Mouse (Mus musculus) heart, adult 2 months (tissue): ENCODE measurements at regions not wholly inside any gene's neighbourhood (a gene's known extent, or its start where the extent isn't known, plus 50 kb on each side); places are given as distances from the start of the nearest gene placed in this dataset.

ENCODE experiments used
- DNase-seq, 2 experiments: peaks; one replicate each; pipeline ENCODE4 v3.0.0; 2021
- H3K27ac ChIP-seq: fragments of 200-600 bp; 2 replicates; pipeline ENCODE4 v1.8.1; 2022
- H3K27me3 ChIP-seq: fragments of 200-500 bp; 2 replicates; pipeline ENCODE4 v1.6.1; 2012; ENCODE audit warnings: mild to moderate bottlenecking, low read length, inconsistent platforms, mixed read lengths; ENCODE audit not compliant: control insufficient read depth, insufficient read depth
- H3K36me3 ChIP-seq: fragments of 200-500 bp; 2 replicates; pipeline ENCODE4 v1.6.1; 2012; ENCODE audit warnings: low read length, inconsistent platforms; ENCODE audit not compliant: control insufficient read depth, insufficient read depth
- H3K4me1 ChIP-seq: fragments of 200-500 bp; 2 replicates; pipeline ENCODE4 v1.6.1; 2011; ENCODE audit warnings: low read length; ENCODE audit not compliant: control insufficient read depth, insufficient read depth
- H3K4me3 ChIP-seq: fragments of 200-600 bp; 2 replicates; pipeline ENCODE4 v1.8.1; 2022
- H3K79me2 ChIP-seq: fragments of 200-500 bp; replicated peaks from 2 replicates; pipeline ENCODE4 v1.6.1; 2012; ENCODE audit warnings: mild to moderate bottlenecking, inconsistent platforms, low read length, moderate library complexity, mixed read lengths; ENCODE audit not compliant: control insufficient read depth, insufficient read depth
- H3K9ac ChIP-seq: fragments of 200-500 bp; 2 replicates; pipeline ENCODE4 v1.6.1; 2012; ENCODE audit warnings: low read depth, mild to moderate bottlenecking, control low read depth, inconsistent platforms, low read length, mixed read lengths
- CTCF ChIP-seq: fragments of 200-600 bp; IDR thresholded peaks from 2 replicates; pipeline ENCODE4 v1.8.1; 2022; ENCODE audit warnings: antibody characterized with exemption, mild to moderate bottlenecking, moderate library complexity
- EP300 ChIP-seq: fragments of 200-500 bp; IDR thresholded peaks from 2 replicates; pipeline ENCODE4 v1.6.1; 2011; ENCODE audit warnings: low read depth, low read length, control low read depth; ENCODE audit not compliant: insufficient read depth
- POLR2A ChIP-seq: fragments of 200-500 bp; IDR thresholded peaks from 2 replicates; pipeline ENCODE4 v1.6.1; 2011; ENCODE audit warnings: mild to moderate bottlenecking, low read depth, low read length, control low read depth; ENCODE audit not compliant: insufficient read depth
- WGBS: fragments of 180-500 bp; shearing (Covaris S2); methylation state at CpG from one replicate; pipeline ENCODE4 v1.1.7; 2018; 5-methylcytosine and 5-hydroxymethylcytosine counted together
- intact Hi-C: fragments of 180-260 bp; cut with DNase I; formaldehyde crosslinking; loops from one replicate; pipeline ENCODE4 v1.15.1; 2025

GRCm38 (mm10) chrX:145848937-145849783 is 344.2 kb upstream of the Amot start:
- peak; percentile 36 to 47 for DNase-seq
- intact Hi-C loops = no loop called here
- Histone ChIP-seq H3K4me3 (no peak overlapping the region), H3K9ac (no peak overlapping the region), H3K4me1 (no peaks in the 10 kb centered on the region), H3K27me3 (no peaks in the 10 kb centered on the region), H3K79me2 (no peaks in the 10 kb centered on the region), H3K27ac (no peak overlapping the region), H3K36me3 (no peaks in the 10 kb centered on the region)
- TF ChIP-seq POLR2A = no peak
- TF ChIP-seq CTCF = no peak
- no peak for TF ChIP-seq EP300
- WGBS = 40% methylated on average over 13 of the region's 13 CpGs

- Histone ChIP-seq H3K79me2 (no peaks in the 10 kb centered on the region), H3K27me3 (no peaks in the 10 kb centered on the region), H3K36me3 (no peaks in the 10 kb centered on the region), H3K9ac (no peak overlapping the region), H3K4me1 (no peaks in the 10 kb centered on the region), H3K27ac (no peak overlapping the region), H3K4me3 (no peak overlapping the region)
- TF ChIP-seq CTCF (no peak), POLR2A (no peak), EP300 (no peak)
- intact Hi-C loops = no loop called here
- no peak for DNase-seq
- 71% methylated on average over 1 of the region's 1 CpGs for WGBS
Observed at GRCm38 (mm10) chrX:145833106-145833505, 328.1 kb upstream of the Amot start.

- Histone ChIP-seq H3K27me3 (no peaks in the 10 kb centered on the region), H3K4me3 (no peak overlapping the region), H3K4me1 (no peaks in the 10 kb centered on the region), H3K36me3 (no peaks in the 10 kb centered on the region), H3K79me2 (no peaks in the 10 kb centered on the region), H3K27ac (no peak overlapping the region), H3K9ac (no peak overlapping the region)
- intact Hi-C loops = no loop called here
- TF ChIP-seq POLR2A (no peak), CTCF (no peak), EP300 (no peak)
- no peak for DNase-seq
- WGBS = 39% methylated on average over 1 of the region's 1 CpGs
Observed at GRCm38 (mm10) chrX:145812995-145813394, 308.0 kb upstream of the Amot start.
